Mouse (Mus musculus) adipocyte (in vitro differentiated cells): ENCODE results near the gene Slc35f6.

Experiments used
- DNase-seq: peaks from one replicate; pipeline ENCODE4 v3.0.0-alpha.2; 2016; ENCODE audit warnings: low spot score

Slc35f6 gene

GRCm38 (mm10) chr5:30647815-30648560, at the start of gene Slc35f6:
Gene Slc35f6, plus strand, starts transcription at chr5:30647933.
- peak; percentile 88 for DNase-seq

GRCm38 (mm10) chr5:30601397-30601796, 46.3 kb upstream of the Slc35f6 start:
- DNase-seq = no peak

GRCm38 (mm10) chr5:30603255-30603654, 44.5 kb upstream of the Slc35f6 start:
- no peak for DNase-seq

- DNase-seq = no peak
Measured at GRCm38 (mm10) chr5:30603926-30604325, 43.8 kb upstream of the Slc35f6 start.

- no peak for DNase-seq
Measured at GRCm38 (mm10) chr5:30604769-30605188, 43.0 kb upstream of the Slc35f6 start.

- no peak for DNase-seq
Measured at GRCm38 (mm10) chr5:30605649-30606048, 42.1 kb upstream of the Slc35f6 start.

GRCm38 (mm10) chr5:30606424-30607073, 41.2 kb upstream of the Slc35f6 start:
- DNase-seq = peak; percentile 69

GRCm38 (mm10) chr5:30609094-30609493, 38.6 kb upstream of the Slc35f6 start:
- no peak for DNase-seq

- no peak for DNase-seq
Measured at GRCm38 (mm10) chr5:30609918-30610645, 37.7 kb upstream of the Slc35f6 start.

- no peak for DNase-seq
Measured at GRCm38 (mm10) chr5:30611091-30611490, 36.6 kb upstream of the Slc35f6 start.

GRCm38 (mm10) chr5:30611689-30612088, 36.0 kb upstream of the Slc35f6 start:
- no peak for DNase-seq

- DNase-seq = no peak
Measured at GRCm38 (mm10) chr5:30612575-30612974, 35.2 kb upstream of the Slc35f6 start.

- DNase-seq = no peak
Measured at GRCm38 (mm10) chr5:30613242-30613641, 34.5 kb upstream of the Slc35f6 start.

- DNase-seq = peak; percentile 61
Measured at GRCm38 (mm10) chr5:30614221-30614620, 33.5 kb upstream of the Slc35f6 start.

- DNase-seq = peak; percentile 40
Measured at GRCm38 (mm10) chr5:30615416-30615815, 32.3 kb upstream of the Slc35f6 start.

GRCm38 (mm10) chr5:30615819-30616218, 31.9 kb upstream of the Slc35f6 start:
- no peak for DNase-seq

GRCm38 (mm10) chr5:30616644-30617043, 31.1 kb upstream of the Slc35f6 start:
- no peak for DNase-seq

- no peak for DNase-seq
Measured at GRCm38 (mm10) chr5:30617357-30617756, 30.4 kb upstream of the Slc35f6 start.

GRCm38 (mm10) chr5:30617851-30618250, 29.9 kb upstream of the Slc35f6 start:
- peak; percentile 74 for DNase-seq

GRCm38 (mm10) chr5:30618376-30619003, 29.2 kb upstream of the Slc35f6 start:
- no peak for DNase-seq

- DNase-seq = no peak
Measured at GRCm38 (mm10) chr5:30619211-30619610, 28.5 kb upstream of the Slc35f6 start.

GRCm38 (mm10) chr5:30620567-30620966, 27.2 kb upstream of the Slc35f6 start:
- DNase-seq = no peak
